Mouse (Mus musculus) c-Kit-positive CD71-negative TER-119-negative erythroid progenitor cells, embryonic 14.5 days (primary cell): ENCODE results near the gene C1qb.

ENCODE experiments used
- DNase-seq: peaks from one replicate; pipeline ENCODE4 v3.0.0-alpha.2; 2013; ENCODE audit warnings: low read depth

C1qb gene

DNA sequence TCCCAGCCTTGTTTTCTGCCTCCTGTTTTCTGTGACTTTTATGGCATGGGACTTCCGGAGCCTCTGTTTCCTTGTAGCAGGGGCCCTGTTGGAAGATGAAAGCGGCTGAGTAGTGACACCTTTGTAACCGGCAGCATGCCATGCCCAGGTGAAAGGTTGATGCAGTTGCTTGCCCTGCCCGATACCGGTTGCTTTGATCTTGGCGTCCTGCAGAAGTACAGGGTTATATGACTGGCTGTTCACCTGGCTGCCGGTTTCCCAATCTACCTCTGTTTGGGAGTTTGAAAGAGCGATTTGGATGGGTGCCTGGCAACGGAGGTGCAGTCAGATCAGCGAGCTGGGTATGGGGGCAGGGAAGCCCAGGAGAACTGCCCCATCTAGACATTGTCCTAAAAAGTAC lies 43.2 kb downstream of the C1qb start:
- DNase-seq, result no peak

DNA sequence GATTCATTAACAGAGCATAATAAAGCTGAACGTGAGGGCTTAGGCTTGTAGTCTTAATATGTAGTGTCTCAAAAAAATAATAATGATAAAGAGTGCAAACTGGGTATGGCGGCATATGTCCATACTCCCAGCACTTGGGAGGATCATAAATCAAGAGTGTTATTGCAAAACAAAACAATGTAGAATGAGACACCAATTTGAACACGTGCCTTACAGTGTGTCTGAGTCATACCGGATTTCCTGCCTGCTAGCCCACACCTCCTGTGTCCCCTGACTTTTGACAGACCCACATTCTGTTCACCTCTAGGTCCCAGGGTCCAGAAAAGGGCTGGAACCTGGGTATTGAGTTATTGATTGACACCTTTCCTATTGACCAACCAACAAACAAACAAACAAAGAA lies 44.0 kb downstream of the C1qb start:
- DNase-seq, result no peak

DNA sequence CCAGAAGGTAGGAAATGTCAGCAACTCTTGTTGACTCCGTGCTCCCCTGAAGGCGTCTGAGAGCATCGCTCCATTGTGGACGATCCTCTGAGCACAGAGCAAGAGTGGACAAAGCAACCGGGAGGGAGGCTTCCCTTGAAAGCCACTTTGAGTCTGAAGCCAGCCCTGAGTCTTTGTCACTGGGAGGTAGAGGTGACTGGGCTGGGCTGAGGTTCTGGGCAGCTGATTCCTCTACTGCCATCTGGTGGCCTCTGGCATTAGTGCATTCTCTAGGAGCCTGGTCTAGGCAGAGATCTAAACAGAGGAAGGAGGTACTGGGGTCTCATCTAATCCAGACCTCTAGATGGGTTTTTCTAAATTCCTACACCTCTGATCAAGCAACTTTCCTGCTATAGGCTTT lies 44.9 kb downstream of the C1qb start:
- DNase-seq, result peak; percentile 74

DNA sequence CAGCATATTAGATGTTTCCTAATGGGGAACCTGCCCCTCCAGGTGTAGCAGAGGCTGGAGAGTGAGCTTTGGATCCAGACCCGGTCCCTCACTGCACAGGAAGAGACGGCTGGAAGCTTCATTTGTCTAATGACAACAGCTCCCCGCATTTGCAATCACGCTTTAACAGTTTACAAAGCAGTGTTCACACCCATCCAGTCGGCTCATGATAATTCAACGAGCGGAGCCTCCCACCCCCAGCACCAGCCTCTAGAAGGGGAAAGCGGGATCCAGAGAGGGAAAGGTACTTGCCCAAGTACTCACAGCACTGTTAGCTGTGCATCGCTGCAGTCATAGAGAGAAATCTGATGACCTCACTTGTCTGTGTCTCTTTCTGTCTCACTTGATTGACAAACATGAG lies 47.5 kb downstream of the C1qb start:
- DNase-seq, result no peak

DNA sequence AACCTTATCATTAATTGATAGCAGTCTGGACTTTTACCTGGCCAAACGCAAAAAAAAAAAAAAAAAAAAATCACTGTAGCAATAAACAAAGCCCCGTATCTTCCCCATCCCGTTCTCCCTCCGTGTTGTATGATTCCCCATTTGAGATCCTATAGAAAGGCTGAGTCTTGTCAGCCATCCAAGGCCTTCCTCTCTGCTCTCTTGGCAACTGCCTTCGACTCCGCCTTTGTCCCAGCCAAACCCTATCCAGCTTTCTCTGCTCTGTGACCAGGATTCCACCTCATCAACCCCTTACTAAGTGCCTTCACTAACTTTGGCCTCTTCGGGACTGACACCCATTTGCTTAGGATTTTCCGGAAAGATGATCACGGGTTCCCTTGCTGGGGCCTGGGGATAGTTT lies 48.0 kb downstream of the C1qb start:
- no peak for DNase-seq

DNA sequence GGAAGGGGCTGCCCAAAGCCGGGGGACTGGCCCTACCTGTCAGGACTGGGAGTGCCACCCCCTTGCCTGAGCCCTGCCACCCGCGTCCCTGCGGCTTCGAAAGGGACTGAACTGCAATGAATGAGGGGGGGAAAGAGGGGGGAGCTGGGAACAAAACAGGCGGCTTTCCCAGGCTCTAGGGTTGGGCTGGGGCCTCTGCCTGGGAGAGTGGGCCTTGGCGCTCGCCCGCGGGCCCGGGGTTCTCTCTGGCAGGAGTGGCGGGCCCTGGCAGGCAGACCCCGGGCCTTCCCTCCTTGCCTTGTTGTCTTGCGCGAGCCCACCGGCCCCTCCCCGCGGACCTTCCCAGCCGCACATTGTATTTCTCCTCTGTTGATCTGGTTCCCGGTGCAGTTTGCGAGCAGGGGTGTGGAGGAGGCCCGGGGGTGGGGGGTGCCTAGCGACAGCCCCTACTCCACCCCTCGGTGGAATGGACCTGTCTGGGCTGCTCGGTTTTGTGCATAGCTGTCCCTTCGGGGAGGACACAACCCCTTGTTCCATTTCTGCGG lies 49.5 kb downstream of the C1qb start:
- no peak for DNase-seq

DNA sequence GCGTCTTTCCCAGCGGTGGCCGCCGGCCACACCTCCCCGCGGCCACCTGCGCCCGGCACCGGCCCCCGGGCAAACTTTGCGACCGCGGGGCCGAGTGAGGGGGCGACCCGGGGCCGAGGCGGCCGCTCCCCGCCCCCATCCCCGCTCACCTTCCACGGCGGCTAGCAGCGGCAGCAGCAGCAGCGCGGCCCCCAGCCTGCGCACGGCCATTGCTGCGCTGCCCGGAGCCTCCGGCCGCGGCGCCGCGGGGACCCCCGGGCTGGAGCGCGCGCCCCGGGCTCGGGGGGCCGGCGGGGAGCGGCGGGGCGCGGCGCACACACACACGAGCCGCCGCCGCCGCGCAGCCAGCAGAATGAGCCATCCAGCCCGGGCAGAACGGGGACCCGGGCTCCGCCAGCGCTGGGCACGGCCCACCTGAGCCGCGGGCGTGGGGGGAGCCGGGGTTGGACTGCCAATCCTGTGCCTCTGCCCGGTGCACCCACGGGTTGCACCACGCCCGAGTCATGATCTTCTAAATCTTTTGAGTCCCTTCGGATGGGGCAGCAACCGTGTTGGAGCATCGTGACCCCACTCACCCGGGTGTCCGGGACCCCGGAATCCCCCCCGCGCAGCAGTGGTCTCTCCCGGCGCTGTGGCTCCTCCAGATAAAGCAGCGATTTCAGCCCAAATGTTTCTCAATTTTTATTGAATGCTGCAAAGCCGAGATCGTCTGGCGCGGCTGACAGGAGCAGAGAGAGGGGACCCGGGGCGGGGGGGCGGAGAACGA lies 50.2 kb downstream of the C1qb start, which contains the start of gene Ephb2:
Gene Ephb2, minus strand, starts transcription at position 368 of the 766 bp plus-strand sequence.
- no peak for DNase-seq

DNA sequence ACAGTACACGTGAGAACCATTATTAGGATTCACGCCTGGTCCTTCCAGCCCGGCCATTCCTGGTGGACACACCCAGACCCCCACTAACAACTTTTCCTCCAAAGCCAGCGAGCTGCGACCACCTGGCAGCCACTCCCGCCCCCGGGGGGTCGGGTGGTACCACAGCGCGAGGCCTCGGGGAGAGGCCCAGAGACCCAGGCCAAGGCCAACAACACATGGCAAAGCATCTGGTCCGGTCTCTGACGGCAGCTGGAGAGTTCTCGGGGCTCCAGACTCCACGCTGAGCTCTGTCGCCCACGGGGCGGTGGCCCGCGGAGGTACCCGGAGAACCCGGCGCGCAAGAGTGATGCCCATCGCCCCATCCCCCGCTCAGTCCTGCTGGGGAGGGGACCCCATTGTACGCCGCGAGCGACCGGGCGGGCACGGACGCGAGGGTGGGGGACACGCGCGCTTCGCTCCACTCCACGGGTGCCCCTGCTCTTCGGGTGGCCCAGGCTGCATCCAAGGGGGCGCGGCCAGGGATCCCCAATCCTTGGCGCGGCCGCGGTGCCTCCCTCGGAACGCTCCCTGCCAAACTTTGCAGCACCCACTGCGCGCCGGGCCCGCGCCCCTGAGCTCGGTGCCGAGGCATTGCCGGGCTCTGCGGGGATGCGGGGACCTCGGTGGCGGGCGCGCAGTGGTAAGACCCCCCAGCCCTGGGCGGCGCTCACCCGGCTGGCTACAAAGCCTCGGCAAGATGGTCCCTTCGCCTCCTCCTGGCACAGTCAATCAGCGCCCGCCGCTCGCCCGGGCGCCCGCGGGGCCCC lies 51.0 kb downstream of the C1qb start:
- no peak for DNase-seq

DNA sequence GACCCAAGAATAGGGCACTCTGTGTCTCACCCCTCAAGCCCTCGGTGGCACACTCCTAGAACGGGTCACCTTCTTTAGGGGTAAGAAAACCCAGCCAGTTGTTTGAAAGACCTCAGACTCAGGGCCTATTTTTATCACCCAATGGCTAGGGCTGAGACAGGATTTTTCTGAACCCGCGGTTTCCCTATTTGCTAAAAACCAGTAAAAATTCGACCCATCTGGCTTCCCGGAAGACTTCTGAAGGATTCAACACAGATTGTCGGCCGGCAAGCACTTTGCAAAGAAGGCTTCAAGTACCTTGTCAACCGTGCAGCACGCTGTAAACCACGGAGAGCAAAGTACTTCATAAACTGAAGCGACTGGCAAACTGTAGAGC lies 51.6 kb downstream of the C1qb start:
- no peak for DNase-seq

DNA sequence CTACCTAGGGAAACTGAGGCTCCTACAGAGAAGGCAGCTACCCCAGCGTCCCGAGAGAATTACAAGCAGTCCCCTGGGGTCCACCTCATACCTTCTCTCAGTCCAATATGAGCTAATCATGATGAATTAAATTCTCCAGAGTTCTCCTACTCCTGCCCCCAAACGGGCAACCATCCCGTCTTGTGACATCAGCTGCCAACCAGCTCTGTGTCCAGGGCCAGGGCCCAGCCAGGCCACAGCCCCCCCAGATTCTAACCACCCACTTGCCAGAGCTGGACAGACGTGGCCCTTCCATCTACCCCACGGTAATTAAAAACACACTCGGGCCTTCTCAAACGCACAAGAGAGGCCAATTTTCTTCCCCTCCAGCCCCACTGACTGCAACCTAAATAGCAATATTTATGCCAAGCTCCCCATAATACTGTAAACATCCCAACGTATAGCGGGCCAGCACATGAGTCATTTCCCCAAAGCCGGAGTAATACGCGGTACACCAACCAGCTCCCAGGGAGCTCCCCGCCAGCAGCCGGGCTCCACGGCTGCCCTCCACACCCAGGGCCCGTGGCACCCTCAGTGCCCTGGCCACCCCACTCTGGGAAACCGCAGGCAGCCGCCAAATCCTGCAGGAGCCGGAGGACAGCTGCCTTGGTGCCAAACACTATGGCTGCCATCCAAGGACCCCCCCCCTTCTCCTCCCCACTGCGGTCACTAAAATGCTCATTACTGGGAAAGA lies 52.2 kb downstream of the C1qb start:
- no peak for DNase-seq

DNA sequence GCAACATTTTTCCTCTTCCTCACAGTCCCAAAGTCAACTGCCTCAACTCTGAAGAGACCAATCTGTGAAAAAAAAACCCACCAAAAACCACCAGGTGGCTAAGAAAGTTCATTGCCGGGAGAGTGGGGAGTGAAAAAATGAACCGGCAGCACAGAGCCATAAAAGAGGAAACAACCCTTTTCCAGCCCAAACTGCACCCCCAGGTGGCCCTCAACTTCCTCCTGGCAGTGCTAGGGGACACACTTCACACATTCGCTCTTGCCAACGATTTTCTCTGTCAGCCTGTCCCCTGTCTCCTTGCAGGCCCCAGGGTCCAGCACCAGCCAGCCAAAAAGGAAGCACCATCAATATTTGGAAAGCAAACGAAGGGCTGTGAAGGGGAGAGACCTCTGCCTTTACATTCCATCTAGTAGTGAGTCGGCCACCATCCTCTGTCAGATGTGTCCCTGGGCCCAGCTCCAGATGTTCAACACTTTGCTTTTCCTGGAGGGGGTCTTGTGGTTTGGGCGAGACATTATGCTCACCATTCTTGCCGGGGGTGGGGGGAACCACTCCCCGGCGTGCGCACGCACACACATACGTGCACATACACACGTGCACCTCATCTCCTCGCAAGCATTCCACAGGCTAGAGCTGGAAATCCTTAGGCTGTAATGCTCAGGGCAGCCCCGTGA lies 53.3 kb downstream of the C1qb start:
- no peak for DNase-seq

DNA sequence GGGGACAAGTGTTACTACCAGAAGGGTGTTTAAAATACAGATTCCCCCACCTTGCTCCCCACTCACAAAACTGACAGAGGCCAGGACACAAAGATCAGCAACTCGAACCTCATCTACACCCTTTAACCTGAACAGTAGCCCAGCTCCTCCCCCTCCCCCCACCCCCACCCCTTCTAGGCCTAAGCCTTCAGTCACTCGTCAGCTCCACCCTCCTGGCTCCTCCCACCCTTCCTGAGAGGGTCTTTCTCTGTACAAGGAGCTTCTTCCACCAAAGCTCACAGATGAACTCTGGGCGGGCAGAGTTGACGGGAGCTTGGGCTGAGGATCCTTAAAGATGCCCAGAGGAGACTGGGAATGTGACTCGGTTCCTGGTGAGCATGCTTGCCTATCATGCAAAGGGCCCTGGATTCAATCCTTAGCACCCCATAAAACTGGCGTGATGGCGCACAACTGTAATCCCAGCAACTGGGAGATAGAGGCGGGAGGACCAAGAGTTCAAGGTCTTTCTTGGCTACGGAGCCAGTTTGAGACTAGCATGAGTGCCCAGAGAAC lies 55.6 kb downstream of the C1qb start:
- no peak for DNase-seq
